Mouse (Mus musculus): Measurements from ENCODE around the gene Ccdc85b.

DNA sequence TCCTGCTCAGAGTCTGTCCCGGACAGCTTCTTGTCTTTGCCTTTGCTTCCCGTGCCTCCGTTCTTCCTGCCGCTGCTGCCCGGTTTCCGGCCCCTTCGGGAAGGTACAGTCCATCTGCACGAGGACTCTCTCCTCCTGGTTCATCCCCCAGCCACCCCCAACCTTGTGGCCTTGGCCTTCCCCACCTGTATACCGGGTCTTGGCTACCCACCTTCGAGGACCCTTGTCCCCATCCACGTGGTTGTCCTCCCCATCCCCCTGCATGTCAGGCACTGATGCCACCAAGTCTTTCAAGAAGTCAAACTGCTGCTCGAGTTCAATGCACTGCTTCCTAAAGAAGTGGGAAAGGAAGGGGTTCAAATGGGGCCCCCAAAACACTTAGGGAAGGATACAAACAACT, 34.1 kb downstream of the Ccdc85b start:
- no peak for TF ChIP-seq POLR2A (IDR thresholded peaks at IDR 0.05; ENCODE audit: borderline replicate concordance, control insufficient read depth, low read depth, low read length)
- TF ChIP-seq CTCF (IDR thresholded peaks at IDR 0.05; ENCODE audit: control insufficient read depth, insufficient read depth, low read length): no peak
